Mouse (Mus musculus): ENCODE data around the gene Ube2t.

DNA sequence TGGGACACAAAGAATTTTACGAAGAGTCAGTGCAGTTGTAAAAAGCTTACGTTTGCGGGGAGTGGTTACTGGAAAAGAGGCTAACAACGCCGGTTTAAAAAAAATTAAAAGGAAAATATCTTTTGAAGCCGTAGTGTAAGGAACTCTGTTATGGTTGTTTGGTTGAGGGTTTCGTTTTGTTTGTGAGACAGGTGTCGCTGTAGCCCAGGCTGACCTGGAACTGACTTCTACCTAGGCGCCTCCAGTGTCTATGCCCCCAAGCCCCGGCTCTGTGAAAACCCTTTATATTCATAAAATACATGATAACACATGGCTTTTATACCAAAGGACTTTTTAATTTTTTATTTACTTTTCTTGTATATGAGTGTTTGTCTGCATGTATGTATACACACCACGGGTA, 456 bp downstream of the Ube2t start:
- no peak for TF ChIP-seq POLR2A (IDR thresholded peaks at IDR 0.05; ENCODE audit: extremely low read depth, insufficient read depth, low read length)
- no peak for TF ChIP-seq CTCF (IDR thresholded peaks at IDR 0.05; ENCODE audit: extremely low read depth, insufficient read depth, low read length)

All from cortical plate, adult 2 months (tissue).